Mouse (Mus musculus) midbrain, embryonic 13.5 days (tissue): ENCODE measurements around the gene Cab39. TPM values are rescaled to one million over a fixed set of nuclear protein-coding genes. Genes with fewer than 3 reads are reported as not detected.
A peak's percentile ranks its signal among the peaks of the same experiment; 100 is the strongest.

Experiments used
- ATAC-seq: fragments of 200-750 bp; cut with Nextera tagmentation; 2 replicates; pipeline ENCODE4 v1.8.0; 2017; ENCODE audit warnings: mild to moderate bottlenecking, moderate TSS enrichment, moderate library complexity
- H3K27ac ChIP-seq: fragments of 300-500 bp; sonication (generic); 2 replicates; pipeline ENCODE4 v1.5.1; 2015; ENCODE audit warnings: inconsistent platforms, mild to moderate bottlenecking, moderate library complexity
- H3K27me3 ChIP-seq: fragments of 300-500 bp; sonication (generic); 2 replicates; pipeline ENCODE4 v1.6.1; 2015; ENCODE audit warnings: mild to moderate bottlenecking, inconsistent platforms
- H3K36me3 ChIP-seq: fragments of 300-500 bp; sonication (generic); 2 replicates; pipeline ENCODE4 v1.6.1; 2015; ENCODE audit warnings: mild to moderate bottlenecking, inconsistent platforms
- H3K4me1 ChIP-seq: fragments of 300-500 bp; sonication (generic); replicated peaks from 2 replicates; pipeline ENCODE4 v1.6.1; 2015; ENCODE audit warnings: inconsistent platforms
- H3K4me2 ChIP-seq: fragments of 300-500 bp; sonication (generic); replicated peaks from 2 replicates; pipeline ENCODE4 v1.6.1; 2015; ENCODE audit warnings: moderate library complexity, mild to moderate bottlenecking, inconsistent platforms
- H3K4me3 ChIP-seq: fragments of 300-500 bp; sonication (generic); replicated peaks from 2 replicates; pipeline ENCODE4 v1.5.1; 2015; ENCODE audit warnings: mild to moderate bottlenecking, inconsistent platforms
- H3K9ac ChIP-seq: fragments of 300-500 bp; sonication (generic); replicated peaks from 2 replicates; pipeline ENCODE4 v1.6.1; 2015; ENCODE audit warnings: mild to moderate bottlenecking, inconsistent platforms
- H3K9me3 ChIP-seq: fragments of 300-500 bp; sonication (generic); 2 replicates; pipeline ENCODE4 v1.6.1; 2016; ENCODE audit warnings: mild to moderate bottlenecking, inconsistent platforms
- WGBS: fragments of 180-500 bp; shearing (Covaris S2); methylation state at CpG from one replicate; pipeline ENCODE4 v1.1.7; 2015; 5-methylcytosine and 5-hydroxymethylcytosine counted together
- polyA plus RNA-seq: library from polyadenylated mRNA; unstranded; fragments of >200 nt; fragmentation: Nextera tagmentation; extraction: Ambion mirVana; gene quantifications from 2 replicates; pipeline ENCODE4 v1.2.1, GENCODE M21; 2015

Cab39 gene
- polyA plus RNA-seq, 1 experiment from 2014 or later, result 54.9 TPM

GRCm38 (mm10) chr1:85853865-85854264, 60.6 kb downstream of the Cab39 start:
- no peak overlapping the region for H3K27ac ChIP-seq
- no peaks in the 10 kb centered on the region for H3K27me3 ChIP-seq
- peak; percentile 51 for ATAC-seq
- peaks cover 16% of the 10 kb centered on the region for H3K36me3 ChIP-seq
- H3K9me3 ChIP-seq, result no peaks in the 10 kb centered on the region
- no peak overlapping the region for H3K9ac ChIP-seq
- no peak overlapping the region for H3K4me3 ChIP-seq
- no peaks in the 10 kb centered on the region for H3K4me1 ChIP-seq
- no peak overlapping the region for H3K4me2 ChIP-seq
- 93% methylated on average over 2 of the region's 2 CpGs for WGBS

- H3K4me1 ChIP-seq, result no peaks in the 10 kb centered on the region
- WGBS, result 77% methylated on average over 2 of the region's 2 CpGs
- H3K27me3 ChIP-seq, result no peaks in the 10 kb centered on the region
- peaks cover 10% of the 10 kb centered on the region for H3K36me3 ChIP-seq
- ATAC-seq, result no peak
- H3K4me3 ChIP-seq, result no peak overlapping the region
- H3K27ac ChIP-seq, result no peak overlapping the region
- no peak overlapping the region for H3K9ac ChIP-seq
- no peak overlapping the region for H3K4me2 ChIP-seq
- no peaks in the 10 kb centered on the region for H3K9me3 ChIP-seq
Observed at GRCm38 (mm10) chr1:85854475-85854874, 61.2 kb downstream of the Cab39 start.

GRCm38 (mm10) chr1:85856266-85856665, 63.0 kb downstream of the Cab39 start:
- no peak for ATAC-seq
- Histone ChIP-seq H3K4me3 (no peak overlapping the region), H3K9me3 (no peaks in the 10 kb centered on the region), H3K4me2 (no peak overlapping the region), H3K9ac (no peak overlapping the region), H3K36me3 (peaks cover 9% of the 10 kb centered on the region), H3K27me3 (no peaks in the 10 kb centered on the region), H3K27ac (no peak overlapping the region), H3K4me1 (no peaks in the 10 kb centered on the region)
- WGBS, result 94% methylated on average over 3 of the region's 3 CpGs

GRCm38 (mm10) chr1:85857261-85857754, 64.1 kb downstream of the Cab39 start:
- H3K4me3 ChIP-seq, result no peak overlapping the region
- H3K9me3 ChIP-seq, result peaks cover 9% of the 10 kb centered on the region; the same call in 1 of the 2 replicates
- peaks cover 2% of the 10 kb centered on the region for H3K36me3 ChIP-seq
- H3K4me2 ChIP-seq, result no peak overlapping the region
- H3K4me1 ChIP-seq, result no peaks in the 10 kb centered on the region
- no peak for ATAC-seq
- 78% methylated on average over 6 of the region's 6 CpGs for WGBS
- H3K9ac ChIP-seq, result no peak overlapping the region
- H3K27ac ChIP-seq, result no peak overlapping the region
- H3K27me3 ChIP-seq, result no peaks in the 10 kb centered on the region

GRCm38 (mm10) chr1:85864383-85864782, 71.1 kb downstream of the Cab39 start:
- 84% methylated on average over 10 of the region's 10 CpGs for WGBS
- Histone ChIP-seq H3K9me3 (peaks cover 18% of the 10 kb centered on the region), H3K4me2 (no peak overlapping the region), H3K27me3 (no peaks in the 10 kb centered on the region), H3K9ac (no peak overlapping the region), H3K36me3 (no peaks in the 10 kb centered on the region), H3K4me1 (no peaks in the 10 kb centered on the region), H3K4me3 (no peak overlapping the region), H3K27ac (no peak overlapping the region)
- no peak for ATAC-seq

GRCm38 (mm10) chr1:85870001-85870400, 76.8 kb downstream of the Cab39 start:
- H3K9ac ChIP-seq, result no peak overlapping the region
- WGBS, result 86% methylated on average over 7 of the region's 7 CpGs
- peaks cover 7% of the 10 kb centered on the region for H3K9me3 ChIP-seq
- no peaks in the 10 kb centered on the region for H3K27me3 ChIP-seq
- ATAC-seq, result no peak
- no peak overlapping the region for H3K4me3 ChIP-seq
- no peak overlapping the region for H3K27ac ChIP-seq
- H3K4me1 ChIP-seq, result no peaks in the 10 kb centered on the region
- H3K4me2 ChIP-seq, result no peak overlapping the region
- no peaks in the 10 kb centered on the region for H3K36me3 ChIP-seq

GRCm38 (mm10) chr1:85870546-85870945, 77.3 kb downstream of the Cab39 start:
- H3K9me3 ChIP-seq, result peaks cover 7% of the 10 kb centered on the region
- no peak for ATAC-seq
- 80% methylated on average over 2 of the region's 2 CpGs for WGBS
- H3K4me2 ChIP-seq, result no peak overlapping the region
- no peak overlapping the region for H3K4me3 ChIP-seq
- H3K9ac ChIP-seq, result no peak overlapping the region
- H3K36me3 ChIP-seq, result no peaks in the 10 kb centered on the region
- H3K27me3 ChIP-seq, result no peaks in the 10 kb centered on the region
- no peaks in the 10 kb centered on the region for H3K4me1 ChIP-seq
- H3K27ac ChIP-seq, result no peak overlapping the region

GRCm38 (mm10) chr1:85882003-85882402, 88.8 kb downstream of the Cab39 start:
- Histone ChIP-seq H3K4me1 (no peaks in the 10 kb centered on the region), H3K4me2 (no peak overlapping the region), H3K9me3 (peaks cover 12% of the 10 kb centered on the region), H3K4me3 (no peak overlapping the region), H3K36me3 (no peaks in the 10 kb centered on the region), H3K27me3 (no peaks in the 10 kb centered on the region), H3K9ac (no peak overlapping the region), H3K27ac (no peak overlapping the region)
- 93% methylated on average over 12 of the region's 12 CpGs for WGBS
- no peak for ATAC-seq

- no peak overlapping the region for H3K27ac ChIP-seq
- no peak overlapping the region for H3K4me3 ChIP-seq
- no peak overlapping the region for H3K4me2 ChIP-seq
- ATAC-seq, result no peak
- H3K27me3 ChIP-seq, result no peaks in the 10 kb centered on the region
- 93% methylated on average over 7 of the region's 7 CpGs for WGBS
- no peaks in the 10 kb centered on the region for H3K36me3 ChIP-seq
- no peaks in the 10 kb centered on the region for H3K4me1 ChIP-seq
- peaks cover 3% of the 10 kb centered on the region; the same call in 1 of the 2 replicates for H3K9me3 ChIP-seq
- H3K9ac ChIP-seq, result no peak overlapping the region
Observed at GRCm38 (mm10) chr1:85887221-85887620, 94.0 kb downstream of the Cab39 start.

- Histone ChIP-seq H3K27ac (peak within 1 kb of the TSS; percentile 89), H3K27me3 (no peaks in the 10 kb centered on the region), H3K4me1 (peaks cover 47% of the 10 kb centered on the region), H3K36me3 (no peaks in the 10 kb centered on the region), H3K4me2 (peak within 1 kb of the TSS; percentile 88), H3K9me3 (no peaks in the 10 kb centered on the region), H3K4me3 (peak within 1 kb of the TSS; percentile 86), H3K9ac (peak within 1 kb of the TSS; percentile 88)
- peak; percentile 88 for ATAC-seq
- under 1% methylated on average over 35 of the region's 35 CpGs for WGBS
Observed at GRCm38 (mm10) chr1:85894231-85894747, 101.0 kb downstream of the Cab39 start, which contains the start of gene Itm2c. Gene Itm2c (plus strand): TSS chr1:85894281.

- Histone ChIP-seq H3K36me3 (no peaks in the 10 kb centered on the region), H3K4me1 (peaks cover 53% of the 10 kb centered on the region), H3K4me2 (peak overlapping the region; percentile 88), H3K9ac (peak overlapping the region; percentile 88), H3K4me3 (peak overlapping the region; percentile 86), H3K27me3 (no peaks in the 10 kb centered on the region), H3K9me3 (no peaks in the 10 kb centered on the region), H3K27ac (peak overlapping the region; percentile 89)
- WGBS, result under 1% methylated on average over 30 of the region's 30 CpGs
- peak; percentile 46 for ATAC-seq
Observed at GRCm38 (mm10) chr1:85894748-85895360, 101.6 kb downstream of the Cab39 start.

- Histone ChIP-seq H3K4me1 (peaks cover 59% of the 10 kb centered on the region), H3K27ac (peak overlapping the region; percentile 89), H3K36me3 (no peaks in the 10 kb centered on the region), H3K4me2 (peak overlapping the region; percentile 88), H3K9me3 (no peaks in the 10 kb centered on the region), H3K27me3 (no peaks in the 10 kb centered on the region), H3K4me3 (peak overlapping the region; percentile 86), H3K9ac (peak overlapping the region; percentile 88)
- peak; percentile 58 for ATAC-seq
- 2% methylated on average over 15 of the region's 15 CpGs for WGBS
Observed at GRCm38 (mm10) chr1:85895391-85895837, 102.2 kb downstream of the Cab39 start.
